Comparison of ENCODE assay signal across 18 mouse cellular contexts in genomic region chr6:72684260-72684805, GRCm38 (mm10).
DNase-seq lines count a peak whose midpoint lies in the region; ATAC-seq lines count a peak whose summit lies in the region.
"Had no signal": no experiment of that assay in that cellular context is flagged by ENCODE, and none has a peak within 500 bp of the region (broad histone marks: within the 10 kb centered on the region; RNA-seq: fewer than 3 reads in every experiment).

No protein-coding gene starts in this region.

- ATAC-seq in lung, embryonic 15.5 days (ENCODE audit: borderline replicate concordance, extremely low read depth, low FRiP score, low TSS enrichment): peak; percentile 52; the same call in 1 of the 2 replicates
- no peak for ATAC-seq in heart, embryonic 16.5 days (replicated peaks; ENCODE audit: extremely low read depth, insufficient read depth, low FRiP score)

- no peak overlapping the region for H3K9ac ChIP-seq in lung, embryonic 15.5 days
- no peak overlapping the region; the same call in 1 of the 2 replicates for H3K9ac ChIP-seq in heart, embryonic 16.5 days (ENCODE audit: low read length)
- H3K9ac ChIP-seq: embryonic facial prominence, embryonic 15.5 days; neural tube, embryonic 12.5 days had no signal

- DNase-seq in heart, embryonic 10.5 days (ENCODE audit: low spot score): no peak
- DNase-seq in heart, adult 8-10 months (ENCODE audit: low spot score): no peak
- no peak for DNase-seq in lung, adult 18-20 months
- DNase-seq in lung, postnatal 10 days: peak; percentile 33
- DNase-seq in yolk sac, embryonic 10.5 days (ENCODE audit: low spot score): no peak
- DNase-seq: adrenal gland, postnatal 14 days; cerebellum, adult 11 months; cerebellum, postnatal 14 days; kidney, adult 11 months; thymus, postnatal 25 days had no signal

- peaks cover 48% of the 10 kb centered on the region for H3K4me1 ChIP-seq in heart, embryonic 10.5 days
- peaks cover 58% of the 10 kb centered on the region for H3K4me1 ChIP-seq in lung, embryonic 15.5 days
- peaks cover 34% of the 10 kb centered on the region for H3K4me1 ChIP-seq in heart, embryonic 16.5 days (ENCODE audit: control insufficient read depth, insufficient read depth, low read length)

- no peak overlapping the region for H3K4me3 ChIP-seq in heart, embryonic 10.5 days
- no peak overlapping the region for H3K4me3 ChIP-seq in lung, embryonic 15.5 days
- H3K4me3 ChIP-seq in heart, embryonic 16.5 days (ENCODE audit: low read length): no peak overlapping the region
- H3K4me3 ChIP-seq: embryonic facial prominence, embryonic 15.5 days; hindbrain, embryonic 10.5 days; neural tube, embryonic 12.5 days had no signal

- H3K9me3 ChIP-seq in heart, embryonic 10.5 days: no peaks in the 10 kb centered on the region
- H3K9me3 ChIP-seq in lung, embryonic 15.5 days: no peaks in the 10 kb centered on the region
- H3K9me3 ChIP-seq in heart, embryonic 16.5 days (replicated peaks; ENCODE audit: control insufficient read depth, low read length): no peaks in the 10 kb centered on the region
- H3K9me3 ChIP-seq: embryonic facial prominence, embryonic 15.5 days; hindbrain, embryonic 10.5 days; neural tube, embryonic 12.5 days had no signal

- 52% methylated on average over 4 of the region's 4 CpGs for WGBS in heart, embryonic 10.5 days
- 44% methylated on average over 4 of the region's 4 CpGs for WGBS in lung, embryonic 15.5 days
- WGBS in heart, embryonic 16.5 days: 51% methylated on average over 4 of the region's 4 CpGs

- no peaks in the 10 kb centered on the region for H3K36me3 ChIP-seq in heart, embryonic 10.5 days
- H3K36me3 ChIP-seq in lung, embryonic 15.5 days: no peaks in the 10 kb centered on the region
- no peaks in the 10 kb centered on the region for H3K36me3 ChIP-seq in heart, embryonic 16.5 days (ENCODE audit: control insufficient read depth, insufficient read depth)
- H3K36me3 ChIP-seq: embryonic facial prominence, embryonic 15.5 days; neural tube, embryonic 12.5 days had no signal

- no peaks in the 10 kb centered on the region for H3K27me3 ChIP-seq in heart, embryonic 10.5 days (ENCODE audit: insufficient read depth, poor library complexity, severe bottlenecking)
- no peaks in the 10 kb centered on the region for H3K27me3 ChIP-seq in lung, embryonic 15.5 days
- H3K27me3 ChIP-seq in heart, embryonic 16.5 days (ENCODE audit: control insufficient read depth, insufficient read depth, low read length): no peaks in the 10 kb centered on the region
- H3K27me3 ChIP-seq: CH12.LX; embryonic facial prominence, embryonic 15.5 days had no signal

- no peak overlapping the region for H3K4me2 ChIP-seq in lung, embryonic 15.5 days
- no peak overlapping the region for H3K4me2 ChIP-seq in heart, embryonic 16.5 days (ENCODE audit: low read depth, low read length)
- H3K4me2 ChIP-seq: embryonic facial prominence, embryonic 15.5 days; midbrain, embryonic 11.5 days; neural tube, embryonic 12.5 days had no signal

- peak overlapping the region; percentile 52; the same call in 1 of the 2 replicates for H3K27ac ChIP-seq in heart, embryonic 10.5 days
- H3K27ac ChIP-seq in lung, embryonic 15.5 days: peak overlapping the region; percentile 60
- H3K27ac ChIP-seq in heart, embryonic 16.5 days (ENCODE audit: low read length): peak overlapping the region; percentile 72
- H3K27ac ChIP-seq: hindbrain, embryonic 10.5 days; macrophage; neural tube, embryonic 12.5 days had no signal
